Comparison of ENCODE assay signal across 8 mouse cellular contexts in genomic region chr10:79613578-79614304, GRCm38 (mm10). TPM values are rescaled to one million over a fixed set of nuclear protein-coding genes. Genes with fewer than 3 reads are reported as not detected.
DNase-seq lines count a peak whose midpoint lies in the region; TF ChIP-seq lines count a peak whose summit lies in the region.

Gene C2cd4c (minus strand): TSS chr10:79614025.

- peak; percentile 70 for DNase-seq in layer of hippocampus, adult 11-12 months (ENCODE audit: low spot score)
- DNase-seq in layer of hippocampus, adult 9-10 months (ENCODE audit: low spot score): no peak
- peak; percentile 60 to 65 for DNase-seq in cerebellum, postnatal 36 days
- DNase-seq in gastrocnemius, adult 2 months: peak; percentile 73
- peak; percentile 72 for DNase-seq in kidney, adult 11 months
- peak; percentile 79 for DNase-seq in left cerebral cortex, postnatal 4 days
- DNase-seq in mesoderm, embryonic 11.5 days (ENCODE audit: low read depth, low spot score): peak; percentile 79
- peak; percentile 36 for DNase-seq in splenic B cell, adult 2 months (ENCODE audit: low read depth, low spot score)

- no peak for TF ChIP-seq CTCF in gastrocnemius, adult 2 months (IDR thresholded peaks at IDR 0.05)

- 0 out of 2 replicates have a peak within 1 kb of the TSS, but pooled peaks have one; percentile 2 for H3K27ac ChIP-seq in gastrocnemius, adult 2 months

- intact Hi-C loops in gastrocnemius, adult 2 months (cut with DNase I): loop anchor here (5.0 kb wide), 1 partner anchor 34 kb away; the partner anchor contains the start of gene Odf3l2
- intact Hi-C loops in left cerebral cortex, postnatal 4 days (cut with DNase I): no loop called here

- no peaks in the 10 kb centered on the region; the same call in 1 of the 2 replicates for H3K27me3 ChIP-seq in splenic B cell, adult 2 months (ENCODE audit: control insufficient read depth, insufficient read depth, low read length, poor library complexity, severe bottlenecking)

- H3K4me3 ChIP-seq in gastrocnemius, adult 2 months: peak within 1 kb of the TSS; percentile 77

- no peaks in the 10 kb centered on the region for H3K36me3 ChIP-seq in splenic B cell, adult 2 months (ENCODE audit: control insufficient read depth, insufficient read depth, low read length, poor library complexity, severe bottlenecking)

RNA-seq across cellular contexts. Expression of gene C2cd4c, which starts in this region (rescaled TPM):
- under 1 TPM; 0.20 to 0.51 TPM for total RNA-seq in gastrocnemius, adult 2 months (2021)
- total RNA-seq in left cerebral cortex, postnatal 4 days (2021): 10 to 100 TPM; 20.7 to 24.4 TPM

Comparison
In these comparisons a context has a peak if more than half of its experiments do, and no peak if none do; other contexts are left out.
1. RNA of gene C2cd4c (total RNA-seq): 20.7 to 24.4 TPM in left cerebral cortex, postnatal 4 days; 0.20 to 0.51 TPM in gastrocnemius, adult 2 months; every median in the first group is over 10 times any median in the second.
2. Peak in DNase-seq, H3K4me3 ChIP-seq and H3K27ac ChIP-seq in gastrocnemius, adult 2 months; RNA of the gene not detected or under 1 TPM.